Mouse (Mus musculus): ENCODE results near the gene Col1a2.

DNA sequence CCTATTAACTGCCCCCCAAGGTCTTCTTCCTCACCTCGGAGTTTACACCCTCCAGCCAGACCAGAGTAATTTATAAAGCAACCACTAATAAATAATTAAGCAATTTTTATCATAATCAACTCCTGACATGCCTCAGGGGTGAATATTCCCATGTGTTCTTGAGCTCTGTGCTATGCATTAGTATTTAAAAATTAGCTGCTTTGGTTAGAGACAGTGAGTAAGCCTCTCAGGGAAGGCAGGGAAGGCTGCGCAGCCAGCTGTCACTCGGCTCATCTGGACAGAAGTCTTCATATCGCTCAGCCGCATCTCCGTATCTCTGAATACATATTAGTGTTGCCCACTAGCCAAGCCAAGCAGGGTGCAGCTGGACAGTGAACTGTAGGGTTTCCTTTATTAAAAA lies 50.8 kb downstream of the Col1a2 start:
- TF ChIP-seq CTCF (IDR thresholded peaks at IDR 0.05; ENCODE audit: control insufficient read depth, insufficient read depth, insufficient read length) (no peak), MAX (IDR thresholded peaks at IDR 0.05) (no peak), MYOD1 (IDR thresholded peaks at IDR 0.05; ENCODE audit: control insufficient read depth, insufficient read length, low read depth) (no peak), USF1 (IDR thresholded peaks at IDR 0.05; ENCODE audit: low read depth) (no peak), CEBPB (IDR thresholded peaks at IDR 0.05; ENCODE audit: low read depth) (no peak), MYOG (IDR thresholded peaks at IDR 0.05; ENCODE audit: control insufficient read depth, extremely low read depth, insufficient read length) (no peak), FOSL1 (IDR thresholded peaks at IDR 0.05; ENCODE audit: insufficient read depth, low read length, poor library complexity, severe bottlenecking) (no peak)

All from C2C12 (cell line).